Mouse (Mus musculus): ENCODE results near the gene Ncl. TPM values are rescaled to one million over a fixed set of nuclear protein-coding genes. Genes with fewer than 3 reads are reported as not detected.
A peak's percentile ranks its signal among the peaks of the same experiment; 100 is the strongest.
"Not testable (repeated sequence)": the region's sequence is repeated elsewhere in the genome, so short reads cannot be mapped to it uniquely, and the experiment has no call there.

Gene Ncl
- polyA plus RNA-seq, 1 experiment, result 286 TPM

DNA sequence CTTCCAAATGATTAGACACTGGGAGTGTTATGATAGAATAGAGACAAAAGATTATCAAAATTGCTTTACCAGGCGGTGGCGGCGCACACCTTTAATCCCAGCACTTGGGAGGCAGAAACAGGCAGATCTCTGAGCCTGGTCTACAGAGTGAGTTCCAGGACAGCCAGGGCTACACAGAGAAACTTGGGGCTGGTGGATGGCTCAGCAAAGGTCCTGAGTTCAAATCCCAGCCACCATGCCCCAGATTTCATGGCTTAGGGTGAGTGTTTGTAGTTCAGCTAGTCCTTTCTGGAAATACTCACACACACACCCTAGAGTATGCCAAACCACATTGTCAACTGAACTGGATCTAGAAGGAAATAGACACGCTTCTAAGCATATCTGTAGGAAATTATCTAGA, 14.1 kb downstream of the Ncl start:
- Histone ChIP-seq H3K27me3 (ENCODE audit: control insufficient read depth, insufficient read depth, insufficient read length) (no peaks in the 10 kb centered on the region), H3K79me3 (ENCODE audit: low read depth) (no peaks in the 10 kb centered on the region), H3ac (ENCODE audit: control insufficient read depth, insufficient read length, low read depth) (no peak overlapping the region), H3K79me2 (ENCODE audit: control insufficient read depth, insufficient read depth) (peaks cover under 1% of the 10 kb centered on the region), H3K4me3 (ENCODE audit: insufficient read depth, poor library complexity, severe bottlenecking) (no peak overlapping the region), H3K36me3 (ENCODE audit: control insufficient read depth, insufficient read depth) (peaks cover 59% of the 10 kb centered on the region)
- TF ChIP-seq MYOD1 (IDR thresholded peaks at IDR 0.05; ENCODE audit: control insufficient read depth, insufficient read length, low read depth) (no peak), MYOG (IDR thresholded peaks at IDR 0.05; ENCODE audit: control insufficient read depth, extremely low read depth, insufficient read length) (no peak), FOSL1 (IDR thresholded peaks at IDR 0.05; ENCODE audit: insufficient read depth, low read length, poor library complexity, severe bottlenecking) (no peak), MAX (IDR thresholded peaks at IDR 0.05) (no peak), USF1 (IDR thresholded peaks at IDR 0.05; ENCODE audit: low read depth) (no peak), CEBPB (IDR thresholded peaks at IDR 0.05; ENCODE audit: low read depth) (no peak), CTCF (IDR thresholded peaks at IDR 0.05; ENCODE audit: control insufficient read depth, insufficient read depth, insufficient read length) (no peak)

GRCm38 (mm10) chr1:86343969-86344861, 15.0 kb downstream of the Ncl start:
- H3K4me3 ChIP-seq (ENCODE audit: insufficient read depth, poor library complexity, severe bottlenecking), result no peak overlapping the region
- H3K36me3 ChIP-seq (ENCODE audit: control insufficient read depth, insufficient read depth), result peaks cover 50% of the 10 kb centered on the region
- no peak overlapping the region for H3ac ChIP-seq (ENCODE audit: control insufficient read depth, insufficient read length, low read depth)
- TF ChIP-seq MYOG (IDR thresholded peaks at IDR 0.05; ENCODE audit: control insufficient read depth, extremely low read depth, insufficient read length) (no peak), CEBPB (IDR thresholded peaks at IDR 0.05; ENCODE audit: low read depth) (no peak), FOSL1 (IDR thresholded peaks at IDR 0.05; ENCODE audit: insufficient read depth, low read length, poor library complexity, severe bottlenecking) (no peak), USF1 (IDR thresholded peaks at IDR 0.05; ENCODE audit: low read depth) (no peak)
- no peaks in the 10 kb centered on the region for H3K79me3 ChIP-seq (ENCODE audit: low read depth)
- no peaks in the 10 kb centered on the region for H3K79me2 ChIP-seq (ENCODE audit: control insufficient read depth, insufficient read depth)
- H3K27me3 ChIP-seq (ENCODE audit: control insufficient read depth, insufficient read depth, insufficient read length), result no peaks in the 10 kb centered on the region

DNA sequence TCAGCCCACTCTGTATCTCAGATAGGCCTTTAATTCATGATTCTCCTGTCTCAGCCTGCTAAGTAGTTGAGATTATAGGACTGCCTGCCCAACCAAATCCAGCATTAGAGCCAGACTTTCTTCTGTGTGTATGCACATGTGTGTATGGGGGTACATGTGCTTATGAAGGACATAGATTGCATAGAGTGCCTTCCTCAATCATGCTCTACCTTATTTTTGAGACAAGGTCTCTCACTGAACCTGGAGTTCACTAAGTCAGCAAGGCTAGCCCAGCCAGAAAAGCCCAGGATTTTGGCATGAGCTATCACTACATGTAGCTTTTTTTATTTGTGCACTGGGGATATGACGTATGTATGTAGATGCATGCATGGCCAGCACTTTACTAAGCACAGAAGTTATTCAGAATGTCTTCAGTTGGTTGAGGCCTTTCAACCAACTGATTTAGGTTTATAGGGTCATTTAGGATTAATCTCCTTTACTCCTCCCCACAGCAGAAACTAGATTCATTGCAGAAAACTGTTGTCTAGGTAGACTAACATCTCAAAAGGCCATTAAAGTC, 16.0 kb downstream of the Ncl start:
- TF ChIP-seq USF1 (IDR thresholded peaks at IDR 0.05; ENCODE audit: low read depth) (no peak), MYOD1 (IDR thresholded peaks at IDR 0.05; ENCODE audit: control insufficient read depth, insufficient read length, low read depth) (no peak), MAX (IDR thresholded peaks at IDR 0.05) (no peak)
- Histone ChIP-seq H3K27me3 (ENCODE audit: control insufficient read depth, insufficient read depth, insufficient read length) (no peaks in the 10 kb centered on the region), H3ac (ENCODE audit: control insufficient read depth, insufficient read length, low read depth) (no peak overlapping the region), H3K79me2 (ENCODE audit: control insufficient read depth, insufficient read depth) (no peaks in the 10 kb centered on the region), H3K4me3 (ENCODE audit: insufficient read depth, poor library complexity, severe bottlenecking) (no peak overlapping the region), H3K79me3 (ENCODE audit: low read depth) (no peaks in the 10 kb centered on the region), H3K36me3 (ENCODE audit: control insufficient read depth, insufficient read depth) (peaks cover 40% of the 10 kb centered on the region)

GRCm38 (mm10) chr1:86342371-86342770, 16.8 kb downstream of the Ncl start:
- H3ac ChIP-seq (ENCODE audit: control insufficient read depth, insufficient read length, low read depth), result no peak overlapping the region
- H3K79me2 ChIP-seq (ENCODE audit: control insufficient read depth, insufficient read depth), result no peaks in the 10 kb centered on the region
- TF ChIP-seq USF1 (IDR thresholded peaks at IDR 0.05; ENCODE audit: low read depth) (no peak), FOSL1 (IDR thresholded peaks at IDR 0.05; ENCODE audit: insufficient read depth, low read length, poor library complexity, severe bottlenecking) (no peak), MYOD1 (IDR thresholded peaks at IDR 0.05; ENCODE audit: control insufficient read depth, insufficient read length, low read depth) (no peak), CTCF (IDR thresholded peaks at IDR 0.05; ENCODE audit: control insufficient read depth, insufficient read depth, insufficient read length) (no peak), MYOG (IDR thresholded peaks at IDR 0.05; ENCODE audit: control insufficient read depth, extremely low read depth, insufficient read length) (no peak), CEBPB (IDR thresholded peaks at IDR 0.05; ENCODE audit: low read depth) (no peak), MAX (IDR thresholded peaks at IDR 0.05) (no peak)
- H3K79me3 ChIP-seq (ENCODE audit: low read depth), result no peaks in the 10 kb centered on the region
- H3K36me3 ChIP-seq (ENCODE audit: control insufficient read depth, insufficient read depth), result peaks cover 32% of the 10 kb centered on the region
- no peaks in the 10 kb centered on the region for H3K27me3 ChIP-seq (ENCODE audit: control insufficient read depth, insufficient read depth, insufficient read length)
- H3K4me3 ChIP-seq (ENCODE audit: insufficient read depth, poor library complexity, severe bottlenecking), result no peak overlapping the region

DNA sequence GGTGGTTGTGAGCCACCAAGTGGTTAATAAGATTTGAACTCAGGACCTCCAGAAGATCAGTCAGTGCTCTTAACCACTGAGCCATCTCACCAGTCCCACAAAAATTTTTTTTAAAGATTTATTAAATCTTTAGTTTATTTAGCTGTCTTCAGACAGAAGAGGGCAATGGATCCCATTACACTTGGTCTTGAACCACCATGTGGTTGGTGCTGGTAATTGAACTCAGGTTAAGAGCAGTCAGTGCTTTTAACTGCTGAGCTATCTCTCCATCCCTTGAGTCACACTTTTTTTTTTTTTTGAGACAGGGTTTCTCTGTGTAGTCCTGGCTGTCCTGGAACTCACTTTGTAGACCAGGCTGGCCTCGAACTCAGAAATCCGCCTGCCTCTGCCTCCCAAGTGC, 18.1 kb downstream of the Ncl start:
- not testable (repeated sequence) for H3ac ChIP-seq (ENCODE audit: control insufficient read depth, insufficient read length, low read depth); H3K4me3 ChIP-seq (ENCODE audit: insufficient read depth, poor library complexity, severe bottlenecking); H3K79me3 ChIP-seq (ENCODE audit: low read depth); H3K79me2 ChIP-seq (ENCODE audit: control insufficient read depth, insufficient read depth); H3K27me3 ChIP-seq (ENCODE audit: control insufficient read depth, insufficient read depth, insufficient read length)
- peaks cover 20% of the 10 kb centered on the region for H3K36me3 ChIP-seq (ENCODE audit: control insufficient read depth, insufficient read depth)

- no peak overlapping the region for H3ac ChIP-seq (ENCODE audit: control insufficient read depth, insufficient read length, low read depth)
- peaks cover 8% of the 10 kb centered on the region for H3K27me3 ChIP-seq (ENCODE audit: control insufficient read depth, insufficient read depth, insufficient read length)
- H3K4me3 ChIP-seq (ENCODE audit: insufficient read depth, poor library complexity, severe bottlenecking), result no peak overlapping the region
- TF ChIP-seq MAX (IDR thresholded peaks at IDR 0.05) (no peak), CTCF (IDR thresholded peaks at IDR 0.05; ENCODE audit: control insufficient read depth, insufficient read depth, insufficient read length) (peak; percentile 57), FOSL1 (IDR thresholded peaks at IDR 0.05; ENCODE audit: insufficient read depth, low read length, poor library complexity, severe bottlenecking) (no peak), MYOG (IDR thresholded peaks at IDR 0.05; ENCODE audit: control insufficient read depth, extremely low read depth, insufficient read length) (no peak)
- peaks cover 4% of the 10 kb centered on the region for H3K36me3 ChIP-seq (ENCODE audit: control insufficient read depth, insufficient read depth)
- H3K79me3 ChIP-seq (ENCODE audit: low read depth), result no peaks in the 10 kb centered on the region
- H3K79me2 ChIP-seq (ENCODE audit: control insufficient read depth, insufficient read depth), result no peaks in the 10 kb centered on the region
Observed at GRCm38 (mm10) chr1:86339156-86339812, 19.9 kb downstream of the Ncl start.
